Mouse (Mus musculus): ENCODE results near the gene Scgb2b18. TPM values are rescaled to one million over a fixed set of nuclear protein-coding genes. Genes with fewer than 3 reads are reported as not detected.
"Not testable (repeated sequence)": the region's sequence is repeated elsewhere in the genome, so short reads cannot be mapped to it uniquely, and the experiment has no call there.

Gene Scgb2b18
- not detected in 2 replicates for polyA plus RNA-seq (2012; rRNA removed)

DNA sequence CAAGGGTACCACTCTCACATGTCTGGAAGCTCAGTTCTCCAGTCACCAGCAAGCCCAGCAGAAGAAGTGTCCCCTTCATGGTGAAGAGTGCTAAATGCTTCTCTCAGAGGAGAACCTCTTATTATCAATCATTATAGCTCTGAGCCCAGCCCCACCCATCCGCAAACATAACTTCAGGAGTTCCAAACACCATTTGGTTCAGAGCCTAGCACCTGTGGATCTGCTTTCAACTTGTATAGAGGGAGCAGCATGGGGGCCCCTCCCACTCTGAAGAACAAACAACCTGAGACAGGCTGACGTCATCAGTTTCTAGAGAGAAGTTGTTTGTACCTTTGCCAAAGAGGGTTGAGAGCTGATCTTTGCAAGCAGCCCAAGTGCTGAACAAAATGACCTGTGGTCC is at the start of gene Scgb2b18:
Gene Scgb2b18 (minus strand): TSS at position 101 of the 400 bp plus-strand sequence.
- not testable (repeated sequence) for H3K27ac ChIP-seq (ENCODE audit: control insufficient read depth, insufficient read depth, low read length); H3K4me1 ChIP-seq (replicated peaks; ENCODE audit: control insufficient read depth, insufficient read depth, low read length); H3K27me3 ChIP-seq (ENCODE audit: control insufficient read depth, insufficient read depth, low read length); DNase-seq; H3K36me3 ChIP-seq (ENCODE audit: control insufficient read depth, insufficient read depth, low read length); H3K4me3 ChIP-seq (ENCODE audit: control insufficient read depth, insufficient read depth, low read length)
- 82% methylated on average over 2 of the region's 2 CpGs for WGBS

DNA sequence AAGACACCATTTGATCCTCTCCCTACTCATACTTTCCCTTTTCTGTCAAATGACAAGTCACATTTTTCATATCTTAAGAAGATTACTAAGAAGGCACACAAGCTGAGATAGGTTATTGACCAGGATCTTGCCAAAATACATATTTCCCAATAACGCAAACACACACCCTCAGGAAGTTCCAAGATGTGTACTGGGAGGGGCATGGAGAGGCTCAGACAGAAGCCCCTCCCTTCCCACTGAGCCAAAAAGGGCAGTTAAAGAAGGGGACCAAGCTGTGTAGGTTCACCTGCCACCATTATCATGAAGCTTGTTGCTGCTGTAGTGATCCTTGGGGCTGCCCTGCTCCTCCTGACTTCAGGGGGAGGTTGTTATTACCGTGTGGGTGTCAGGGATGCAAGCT is 11.6 kb upstream of the Scgb2b18 start, which contains the start of gene Scgb1b18:
Gene Scgb1b18 (plus strand): TSS at position 301 of the 400 bp plus-strand sequence.
- WGBS, result no CpG with 5 or more reads among the region's 2 CpGs
- not testable (repeated sequence) for DNase-seq; H3K27me3 ChIP-seq (ENCODE audit: control insufficient read depth, insufficient read depth, low read length); H3K4me3 ChIP-seq (ENCODE audit: control insufficient read depth, insufficient read depth, low read length); H3K27ac ChIP-seq (ENCODE audit: control insufficient read depth, insufficient read depth, low read length); H3K36me3 ChIP-seq (ENCODE audit: control insufficient read depth, insufficient read depth, low read length); H3K4me1 ChIP-seq (replicated peaks; ENCODE audit: control insufficient read depth, insufficient read depth, low read length)

Other genes starting within 250 kb of the Scgb2b18 start
- gene Scgb2b17, start 117.3 kb downstream of the Scgb2b18 start, polyA plus RNA-seq (2012; rRNA removed), result not detected in 2 replicates
- gene Scgb1b17, start 110.4 kb downstream of the Scgb2b18 start, polyA plus RNA-seq (2012; rRNA removed), result not detected in 2 replicates
- gene Scgb1b18, start 11.7 kb upstream of the Scgb2b18 start, polyA plus RNA-seq (2012; rRNA removed), result not detected in 2 replicates
- not detected in 2 replicates for gene Scgb2b19, start 106.5 kb upstream of the Scgb2b18 start, polyA plus RNA-seq (2012; rRNA removed)
- gene Scgb1b19, start 113.4 kb upstream of the Scgb2b18 start, polyA plus RNA-seq (2012; rRNA removed), result not detected in 2 replicates
- gene Scgb2b20, start 192.5 kb upstream of the Scgb2b18 start, polyA plus RNA-seq (2012; rRNA removed), result not detected in 2 replicates
- not detected in 2 replicates for gene Scgb1b20, start 199.4 kb upstream of the Scgb2b18 start, polyA plus RNA-seq (2012; rRNA removed)

Measured in thymus, adult 2 months (tissue).